Mouse (Mus musculus) adrenal gland, adult 8-10 months (tissue): ENCODE results near the gene Olfr133. TPM values are rescaled to one million over a fixed set of nuclear protein-coding genes. Genes with fewer than 3 reads are reported as not detected.
"Not testable (repeated sequence)": the region's sequence is repeated elsewhere in the genome, so short reads cannot be mapped to it uniquely, and the experiment has no call there.

Experiments
- DNase-seq: peaks from one replicate; pipeline ENCODE4 v3.0.0; 2022
- total RNA-seq, 4 experiments: library from RNA; stranded (reverse); gene quantifications; 2 replicates each; pipeline ENCODE4 v1.2.4; 2022

Gene Olfr133
- total RNA-seq = not detected

GRCm38 (mm10) chr17:38144981-38145380, at the start of gene Olfr133:
Gene Olfr133 (plus strand): TSS chr17:38145281.
- no peak for DNase-seq

GRCm38 (mm10) chr17:38124199-38124598, 20.9 kb upstream of the Olfr133 start:
- not testable (repeated sequence) for DNase-seq

- DNase-seq = not testable (repeated sequence)
Measured at GRCm38 (mm10) chr17:38125371-38125770, 19.7 kb upstream of the Olfr133 start.

GRCm38 (mm10) chr17:38134426-38134825, 10.7 kb upstream of the Olfr133 start, which contains the start of gene Olfr132:
Gene Olfr132 (minus strand): TSS chr17:38134526.
- DNase-seq = no peak

GRCm38 (mm10) chr17:38171088-38171487, 26.0 kb downstream of the Olfr133 start, which contains the start of gene Olfr134:
Gene Olfr134 (plus strand): TSS chr17:38171388.
- DNase-seq = no peak

Other genes starting within 250 kb of the Olfr133 start
- gene Olfr127, start 244.8 kb upstream of the Olfr133 start, total RNA-seq = not detected
- not detected for gene Olfr128, start 224.7 kb upstream of the Olfr133 start, total RNA-seq
- not detected for gene Olfr761, start 192.2 kb upstream of the Olfr133 start, total RNA-seq
- not detected for gene Olfr129, start 85.2 kb upstream of the Olfr133 start, total RNA-seq
- not detected for gene Olfr130, start 81.4 kb upstream of the Olfr133 start, total RNA-seq
- not detected for gene Olfr131, start 56.6 kb upstream of the Olfr133 start, total RNA-seq
- not detected for gene Olfr132, start 10.8 kb upstream of the Olfr133 start, total RNA-seq
- gene Olfr134, start 26.1 kb downstream of the Olfr133 start, total RNA-seq = not detected
- not detected for gene Olfr135, start 59.1 kb downstream of the Olfr133 start, total RNA-seq
- not detected for gene Olfr138, start 115.8 kb downstream of the Olfr133 start, total RNA-seq
- gene Olfr137, start 162.3 kb downstream of the Olfr133 start, total RNA-seq = not detected
- gene Olfr136, start 184.6 kb downstream of the Olfr133 start, total RNA-seq = not detected